Mouse (Mus musculus) heart, adult 2 months (tissue): ENCODE measurements around the gene Atrn. TPM values are rescaled to one million over a fixed set of nuclear protein-coding genes. Genes with fewer than 3 reads are reported as not detected.

ENCODE experiments used
- DNase-seq, 2 experiments: peaks; one replicate each; pipeline ENCODE4 v3.0.0; 2021
- H3K27ac ChIP-seq: fragments of 200-600 bp; 2 replicates; pipeline ENCODE4 v1.8.1; 2022
- H3K27me3 ChIP-seq: fragments of 200-500 bp; 2 replicates; pipeline ENCODE4 v1.6.1; 2012; ENCODE audit warnings: mild to moderate bottlenecking, low read length, inconsistent platforms, mixed read lengths; ENCODE audit not compliant: control insufficient read depth, insufficient read depth
- H3K36me3 ChIP-seq: fragments of 200-500 bp; 2 replicates; pipeline ENCODE4 v1.6.1; 2012; ENCODE audit warnings: low read length, inconsistent platforms; ENCODE audit not compliant: control insufficient read depth, insufficient read depth
- H3K4me1 ChIP-seq: fragments of 200-500 bp; 2 replicates; pipeline ENCODE4 v1.6.1; 2011; ENCODE audit warnings: low read length; ENCODE audit not compliant: control insufficient read depth, insufficient read depth
- H3K4me3 ChIP-seq: fragments of 200-600 bp; 2 replicates; pipeline ENCODE4 v1.8.1; 2022
- H3K79me2 ChIP-seq: fragments of 200-500 bp; replicated peaks from 2 replicates; pipeline ENCODE4 v1.6.1; 2012; ENCODE audit warnings: mild to moderate bottlenecking, inconsistent platforms, low read length, moderate library complexity, mixed read lengths; ENCODE audit not compliant: control insufficient read depth, insufficient read depth
- H3K9ac ChIP-seq: fragments of 200-500 bp; 2 replicates; pipeline ENCODE4 v1.6.1; 2012; ENCODE audit warnings: low read depth, mild to moderate bottlenecking, control low read depth, inconsistent platforms, low read length, mixed read lengths
- CTCF ChIP-seq: fragments of 200-600 bp; IDR thresholded peaks from 2 replicates; pipeline ENCODE4 v1.8.1; 2022; ENCODE audit warnings: antibody characterized with exemption, mild to moderate bottlenecking, moderate library complexity
- EP300 ChIP-seq: fragments of 200-500 bp; IDR thresholded peaks from 2 replicates; pipeline ENCODE4 v1.6.1; 2011; ENCODE audit warnings: low read depth, low read length, control low read depth; ENCODE audit not compliant: insufficient read depth
- POLR2A ChIP-seq: fragments of 200-500 bp; IDR thresholded peaks from 2 replicates; pipeline ENCODE4 v1.6.1; 2011; ENCODE audit warnings: mild to moderate bottlenecking, low read depth, low read length, control low read depth; ENCODE audit not compliant: insufficient read depth
- WGBS: fragments of 180-500 bp; shearing (Covaris S2); methylation state at CpG from one replicate; pipeline ENCODE4 v1.1.7; 2018; 5-methylcytosine and 5-hydroxymethylcytosine counted together
- intact Hi-C: fragments of 180-260 bp; cut with DNase I; formaldehyde crosslinking; loops from one replicate; pipeline ENCODE4 v1.15.1; 2025
- polyA plus RNA-seq: library from polyadenylated mRNA; depleted of rRNA; stranded (reverse); fragments of >200 nt; gene quantifications from 2 replicates; pipeline ENCODE4 v1.2.3, GENCODE M21; 2012
- total RNA-seq, 2 experiments: library from RNA; stranded (reverse); gene quantifications; 2 replicates each; pipeline ENCODE4 v1.2.3; 2021

Gene Atrn
- total and polyA plus RNA-seq, 3 experiments = 8.2 to 24.0 (median 23.8) TPM

DNA sequence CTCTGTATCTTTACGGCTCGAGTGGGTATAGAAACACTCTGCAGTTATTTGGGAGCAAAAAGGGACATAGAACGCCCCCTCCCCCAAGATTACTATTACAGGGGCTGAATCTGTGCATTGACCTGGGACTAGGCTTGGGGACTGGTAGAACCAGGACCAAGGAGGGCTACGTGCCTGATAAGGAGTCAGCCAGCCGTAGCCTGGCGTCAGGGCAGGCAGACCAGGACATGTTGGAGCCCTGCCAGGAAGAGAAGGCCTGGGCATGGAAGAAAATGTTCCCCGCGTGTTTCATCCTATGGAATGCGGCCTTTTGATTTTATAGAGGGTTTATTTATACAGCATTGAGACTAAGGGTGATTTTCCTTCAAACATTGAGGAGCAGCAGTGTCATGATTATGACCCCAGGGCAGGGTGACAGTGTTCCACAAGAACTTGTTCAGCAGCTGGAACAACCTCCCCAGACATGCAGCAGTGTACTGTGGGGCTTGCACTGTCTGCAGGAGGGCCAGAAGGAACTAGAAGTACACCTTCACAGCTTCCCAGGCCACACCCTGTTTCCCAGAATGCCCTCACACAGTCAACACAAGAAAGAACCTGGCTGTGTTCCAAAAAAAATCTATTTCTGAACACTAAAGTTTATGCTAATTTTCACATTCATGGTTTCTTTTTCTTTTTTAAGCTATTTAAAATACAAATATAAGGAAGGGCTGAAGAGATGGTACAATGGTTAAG is 138.9 kb downstream of the Atrn start:
- Histone ChIP-seq H3K79me2 (no peaks in the 10 kb centered on the region), H3K36me3 (no peaks in the 10 kb centered on the region), H3K4me3 (no peak overlapping the region), H3K4me1 (peaks cover 5% of the 10 kb centered on the region), H3K27me3 (peaks cover 6% of the 10 kb centered on the region), H3K27ac (no peak overlapping the region), H3K9ac (no peak overlapping the region)
- TF ChIP-seq EP300 (no peak), CTCF (no peak), POLR2A (no peak)
- intact Hi-C loops = no loop called here
- no peak for DNase-seq
- WGBS = 45% methylated on average over 9 of the region's 9 CpGs

DNA sequence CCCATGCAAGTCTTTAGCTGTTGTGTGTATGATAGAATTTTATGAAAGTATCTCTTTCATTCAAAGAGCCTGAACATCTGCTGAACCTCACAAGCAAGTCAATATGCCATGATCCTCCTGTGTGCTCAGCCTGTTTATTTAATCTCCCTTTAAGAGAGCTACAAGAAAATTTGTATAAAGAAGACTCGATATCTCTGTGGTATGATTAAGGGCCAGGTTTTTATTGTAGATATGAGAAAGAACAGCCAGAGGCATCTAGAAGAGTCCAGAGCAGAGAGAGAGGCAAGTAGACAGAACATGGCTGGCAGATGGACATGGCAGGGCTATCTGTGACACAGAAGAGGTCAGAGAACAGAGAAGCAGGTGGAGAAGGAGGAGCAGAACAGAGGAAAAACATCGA is 139.7 kb downstream of the Atrn start:
- no peak overlapping the region for H3K27ac ChIP-seq
- no peak overlapping the region for H3K4me3 ChIP-seq
- peaks cover 6% of the 10 kb centered on the region for H3K27me3 ChIP-seq
- no peaks in the 10 kb centered on the region for H3K36me3 ChIP-seq
- H3K9ac ChIP-seq = no peak overlapping the region
- H3K79me2 ChIP-seq = no peaks in the 10 kb centered on the region
- intact Hi-C loops = no loop called here
- TF ChIP-seq CTCF (no peak), POLR2A (no peak)
- H3K4me1 ChIP-seq = peaks cover 5% of the 10 kb centered on the region
- 70% methylated on average over 2 of the region's 2 CpGs for WGBS
- no peak for DNase-seq

DNA sequence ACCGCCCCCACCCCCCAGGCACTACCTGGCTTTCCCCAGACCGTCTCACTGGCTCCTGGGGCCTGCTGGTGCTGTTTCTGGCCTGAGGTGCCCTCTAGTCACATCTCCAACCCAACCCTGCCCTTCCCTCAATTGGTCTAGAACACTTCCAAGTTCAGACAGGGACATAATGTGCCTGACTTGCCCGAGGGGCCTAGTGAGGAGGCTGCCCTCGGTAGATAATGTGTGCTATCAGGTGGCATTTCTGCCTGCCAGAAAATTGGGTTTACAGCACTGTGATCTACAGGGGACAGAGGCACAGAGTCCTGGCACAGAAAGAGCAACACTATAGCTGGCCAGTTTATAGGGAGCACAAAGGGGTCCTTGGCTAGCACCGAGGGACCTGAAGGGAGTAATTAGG is 145.7 kb downstream of the Atrn start:
- H3K27me3 ChIP-seq = peaks cover 11% of the 10 kb centered on the region; the same call in 1 of the 2 replicates
- intact Hi-C loops = no loop called here

GRCm38 (mm10) chr2:131052862-131053418 is 146.6 kb downstream of the Atrn start:
- H3K79me2 ChIP-seq = no peaks in the 10 kb centered on the region
- H3K36me3 ChIP-seq = no peaks in the 10 kb centered on the region
- no peak overlapping the region for H3K27ac ChIP-seq
- no peak overlapping the region for H3K4me3 ChIP-seq
- no peak overlapping the region for H3K9ac ChIP-seq
- TF ChIP-seq POLR2A (no peak), EP300 (no peak), CTCF (no peak)
- intact Hi-C loops = no loop called here
- peaks cover 1% of the 10 kb centered on the region; the same call in 1 of the 2 replicates for H3K4me1 ChIP-seq
- H3K27me3 ChIP-seq = peaks cover 11% of the 10 kb centered on the region; the same call in 1 of the 2 replicates
- peak in 1 of 2 experiments; percentile 18 for DNase-seq
- 77% methylated on average over 6 of the region's 6 CpGs for WGBS

More for the DNA sequence above, 145.7 kb downstream of the Atrn start:
- DNase-seq = peak in 1 of 2 experiments; percentile 5
- Histone ChIP-seq H3K4me3 (no peak overlapping the region), H3K36me3 (no peaks in the 10 kb centered on the region), H3K9ac (no peak overlapping the region), H3K4me1 (peaks cover 1% of the 10 kb centered on the region; the same call in 1 of the 2 replicates), H3K79me2 (no peaks in the 10 kb centered on the region), H3K27ac (no peak overlapping the region)
- TF ChIP-seq EP300 = no peak
- no peak for TF ChIP-seq CTCF
- TF ChIP-seq POLR2A = no peak
- 57% methylated on average over 5 of the region's 5 CpGs for WGBS

- Histone ChIP-seq H3K4me3 (peak overlapping the region; percentile 26), H3K4me1 (peaks cover 4% of the 10 kb centered on the region), H3K36me3 (no peaks in the 10 kb centered on the region), H3K79me2 (no peaks in the 10 kb centered on the region), H3K27me3 (peaks cover 11% of the 10 kb centered on the region; the same call in 1 of the 2 replicates), H3K9ac (no peak overlapping the region), H3K27ac (no peak overlapping the region)
- TF ChIP-seq CTCF (no peak), POLR2A (no peak), EP300 (no peak)
- intact Hi-C loops = no loop called here
- WGBS = 8% methylated on average over 45 of the region's 45 CpGs
- DNase-seq = peak in 1 of 2 experiments; percentile 36
These were observed 147.8 kb downstream of the Atrn start for GRCm38 (mm10) chr2:131053851-131054645.
